In the genomic region with DNA sequence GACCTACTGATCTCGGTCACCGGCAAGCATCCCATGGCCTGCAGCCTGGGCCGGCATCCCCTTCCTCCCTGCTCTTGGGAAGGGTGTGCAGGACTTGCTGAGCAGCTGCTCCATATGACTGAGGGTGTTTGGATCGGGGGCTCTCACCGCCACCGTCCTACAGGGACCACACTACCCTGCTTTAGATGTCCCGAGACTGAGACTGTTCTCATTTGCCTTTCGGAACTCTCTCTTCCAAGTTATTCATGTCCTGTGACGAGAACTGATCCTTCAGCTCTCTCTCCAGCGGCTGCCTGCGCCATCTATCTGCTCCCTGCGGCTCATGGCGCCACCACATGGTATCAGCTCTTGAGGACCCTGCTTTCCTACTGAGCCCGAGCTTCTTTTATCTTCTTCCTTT, we compare ENCODE assay signal across 8 mouse cellular contexts. TPM values are rescaled to one million over a fixed set of nuclear protein-coding genes. Genes with fewer than 3 reads are reported as not detected.
DNase-seq lines count a peak whose midpoint lies in the region; ATAC-seq lines count a peak whose summit lies in the region.

No protein-coding gene starts in this region.

- WGBS in embryonic facial prominence, embryonic 14.5 days, result 9% methylated on average over 11 of the region's 14 CpGs
- WGBS in midbrain, embryonic 14.5 days, result 8% methylated on average over 14 of the region's 14 CpGs

- H3K27me3 ChIP-seq in embryonic facial prominence, embryonic 14.5 days (replicated peaks; ENCODE audit: control insufficient read depth, insufficient read depth, low read length), result no peaks in the 10 kb centered on the region
- no peaks in the 10 kb centered on the region for H3K27me3 ChIP-seq in midbrain, embryonic 14.5 days (ENCODE audit: control insufficient read depth, insufficient read depth, low read length)

- no peaks in the 10 kb centered on the region for H3K36me3 ChIP-seq in embryonic facial prominence, embryonic 14.5 days (ENCODE audit: control insufficient read depth, insufficient read depth, low read length)
- H3K36me3 ChIP-seq in midbrain, embryonic 14.5 days (ENCODE audit: control insufficient read depth, insufficient read depth, low read length), result no peaks in the 10 kb centered on the region

- ATAC-seq in embryonic facial prominence, embryonic 14.5 days (ENCODE audit: low read depth), result peak; percentile 86; the same call in 1 of the 2 replicates
- no peak for ATAC-seq in midbrain, embryonic 14.5 days (ENCODE audit: low FRiP score, low TSS enrichment)

- H3K9ac ChIP-seq in embryonic facial prominence, embryonic 14.5 days (ENCODE audit: low read depth, low read length), result peak overlapping the region; percentile 43; the same call in 1 of the 2 replicates
- H3K9ac ChIP-seq in midbrain, embryonic 14.5 days (replicated peaks; ENCODE audit: low read length), result no peak overlapping the region

- H3K4me1 ChIP-seq in embryonic facial prominence, embryonic 14.5 days (ENCODE audit: control insufficient read depth, insufficient read depth, low read length), result no peaks in the 10 kb centered on the region
- H3K4me1 ChIP-seq in midbrain, embryonic 14.5 days (ENCODE audit: control insufficient read depth, insufficient read depth, low read length), result peaks cover 2% of the 10 kb centered on the region; the same call in 1 of the 2 replicates

- peak; percentile 42 for DNase-seq in ovary, postnatal 14 days (ENCODE audit: low spot score)
- no peak for DNase-seq in ovary, adult 18-20 months (ENCODE audit: low spot score)
- peak; percentile 85 for DNase-seq in embryonic facial prominence, embryonic 14.5 days (ENCODE audit: low spot score)
- DNase-seq in heart, adult 9 months (ENCODE audit: low spot score in 2 of 2), result peak; percentile 59 to 78
- DNase-seq in kidney, adult 8-10 months, result peak; percentile 36 to 62
- peak; percentile 61 to 63 for DNase-seq in left cerebral cortex, postnatal 36 days (ENCODE audit: low spot score in 2 of 2)
- DNase-seq in midbrain, embryonic 14.5 days, result peak; percentile 78
- peak; percentile 74 for DNase-seq in testis, postnatal 10 days (ENCODE audit: low spot score)

- intact Hi-C loops in left cerebral cortex, postnatal 36 days (cut with DNase I), result loop anchor here (5.0 kb wide), 3 partner anchors 75 to 220 kb away; no protein-coding TSS in a partner anchor

- peak overlapping the region; percentile 52 for H3K4me2 ChIP-seq in embryonic facial prominence, embryonic 14.5 days (ENCODE audit: low read depth, low read length)
- H3K4me2 ChIP-seq in midbrain, embryonic 14.5 days (ENCODE audit: low read length), result peak overlapping the region; percentile 43

- peak overlapping the region; percentile 21; the same call in 1 of the 2 replicates for H3K4me3 ChIP-seq in embryonic facial prominence, embryonic 14.5 days (ENCODE audit: low read depth, low read length)
- H3K4me3 ChIP-seq in midbrain, embryonic 14.5 days (replicated peaks; ENCODE audit: low read depth, low read length), result no peak overlapping the region

- H3K9me3 ChIP-seq in embryonic facial prominence, embryonic 14.5 days (ENCODE audit: control insufficient read depth, low read length), result no peaks in the 10 kb centered on the region
- no peaks in the 10 kb centered on the region for H3K9me3 ChIP-seq in midbrain, embryonic 14.5 days (ENCODE audit: control insufficient read depth, low read length)

- H3K27ac ChIP-seq in embryonic facial prominence, embryonic 14.5 days (replicated peaks; ENCODE audit: low read depth, low read length), result no peak overlapping the region
- H3K27ac ChIP-seq in midbrain, embryonic 14.5 days (replicated peaks; ENCODE audit: low read depth, low read length), result no peak overlapping the region

RNA-seq across cellular contexts. Expression of a gene that starts 33.0 kb away (rescaled TPM):
- 63.0 and 64.0 TPM in 2 replicates for polyA plus RNA-seq in embryonic facial prominence, embryonic 14.5 days (2014; fragmentation: Nextera tagmentation; extraction: Ambion mirVana)
- 100 to 1,000 TPM; 143 to 155 TPM for total RNA-seq in left cerebral cortex, postnatal 36 days (2021)
- polyA plus RNA-seq in midbrain, embryonic 14.5 days (2014; fragmentation: Nextera tagmentation; extraction: Ambion mirVana), result 36.8 and 104 TPM in 2 replicates
